Mouse (Mus musculus): Measurements from ENCODE around the gene Adam23. TPM values are rescaled to one million over a fixed set of nuclear protein-coding genes. Genes with fewer than 3 reads are reported as not detected.
A peak's percentile ranks its signal among the peaks of the same experiment; 100 is the strongest.

Adam23 gene
- total RNA-seq (2021) = 100 to 1,000 TPM; 143 to 151 TPM
- long read RNA-seq, experiment 1, full-length matches to known transcripts = 33 of 57 reads
- long read RNA-seq, experiment 1, partial matches to known transcripts = 6 of 57 reads
- long read RNA-seq, experiment 1, other reads (novel, unspliced or antisense) = 18 of 57 reads
- long read RNA-seq, experiment 2, full-length matches to known transcripts = 22 of 46 reads
- long read RNA-seq, experiment 2, partial matches to known transcripts = 8 of 46 reads
- long read RNA-seq, experiment 2, other reads (novel, unspliced or antisense) = 16 of 46 reads

- DNase-seq (ENCODE audit: low spot score in 2 of 2) = peak; percentile 85 to 89
- intact Hi-C loops (cut with DNase I) = loop anchor here (10.0 kb wide), 1 partner anchor 171 kb away; the partner anchor contains the start of gene Zdbf2
These were observed at the start of gene Adam23 for GRCm38 (mm10) chr1:63445656-63446046. TSS of gene Adam23 (plus strand) at chr1:63445891.

DNA sequence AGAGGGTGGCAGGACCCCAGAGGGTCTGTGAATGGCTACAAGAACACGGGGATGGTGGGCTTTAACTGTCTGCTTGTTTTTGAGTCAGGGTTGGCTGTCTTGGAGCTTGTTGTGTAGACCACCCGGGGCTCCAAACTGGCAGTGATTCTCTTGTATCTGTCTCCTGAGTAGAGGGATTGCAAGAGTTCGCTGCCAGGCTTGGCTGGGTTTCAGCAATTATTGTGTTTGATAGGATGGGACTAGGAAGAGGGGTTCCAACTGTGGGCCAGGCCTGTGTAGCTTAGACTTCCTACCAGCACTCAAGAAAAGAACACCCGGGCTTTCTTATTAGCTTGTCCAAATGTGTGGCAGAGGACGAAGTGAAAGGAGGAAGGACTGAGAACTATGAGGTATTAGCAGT lies 44.6 kb upstream of the Adam23 start:
- intact Hi-C loops (cut with DNase I) = no loop called here
- DNase-seq (ENCODE audit: low spot score in 2 of 2) = no peak

- intact Hi-C loops (cut with DNase I) = no loop called here
- DNase-seq (ENCODE audit: low spot score in 2 of 2) = peak in 1 of 2 experiments; percentile 10
These were observed 42.1 kb upstream of the Adam23 start for GRCm38 (mm10) chr1:63403601-63404000.

DNA sequence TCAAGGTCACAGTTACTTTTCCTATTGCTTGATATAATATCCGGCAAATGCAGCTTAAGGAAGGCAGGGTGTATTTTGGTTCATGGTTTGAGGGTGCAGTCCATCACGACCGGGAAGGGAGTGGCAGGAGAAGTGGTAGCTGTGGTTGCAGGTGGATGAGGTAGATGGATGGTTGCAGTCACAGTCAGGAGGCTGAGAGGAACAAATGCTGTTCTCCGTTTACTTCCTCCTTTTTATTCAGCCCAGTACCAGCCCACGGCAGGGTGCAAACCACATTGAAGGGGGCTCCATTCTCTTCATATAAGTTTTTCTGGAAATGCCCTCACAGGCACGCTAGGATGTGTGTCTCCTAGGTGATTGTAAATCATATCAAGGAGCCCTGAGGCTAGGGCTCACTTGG lies 37.3 kb upstream of the Adam23 start:
- DNase-seq (ENCODE audit: low spot score in 2 of 2) = no peak
- intact Hi-C loops (cut with DNase I) = no loop called here

DNA sequence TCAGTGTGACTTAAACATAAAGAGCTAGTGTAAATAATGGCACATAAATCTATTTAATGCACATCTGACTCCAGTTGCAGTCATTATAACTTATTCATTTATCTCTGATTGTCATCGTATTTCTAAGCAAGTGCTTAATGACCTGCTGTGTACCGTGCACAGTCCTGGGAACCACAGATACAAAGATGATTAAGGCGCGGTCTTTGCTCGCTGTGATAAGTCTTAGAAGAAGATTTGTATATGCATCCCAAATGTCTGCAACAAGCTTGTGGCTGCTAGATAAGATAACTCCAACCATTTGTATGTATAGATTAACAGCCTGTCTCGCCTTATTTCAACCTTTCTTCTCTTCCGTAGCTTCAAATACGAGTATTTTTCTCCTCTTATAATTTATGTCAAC lies 27.2 kb upstream of the Adam23 start:
- intact Hi-C loops (cut with DNase I) = no loop called here

DNA sequence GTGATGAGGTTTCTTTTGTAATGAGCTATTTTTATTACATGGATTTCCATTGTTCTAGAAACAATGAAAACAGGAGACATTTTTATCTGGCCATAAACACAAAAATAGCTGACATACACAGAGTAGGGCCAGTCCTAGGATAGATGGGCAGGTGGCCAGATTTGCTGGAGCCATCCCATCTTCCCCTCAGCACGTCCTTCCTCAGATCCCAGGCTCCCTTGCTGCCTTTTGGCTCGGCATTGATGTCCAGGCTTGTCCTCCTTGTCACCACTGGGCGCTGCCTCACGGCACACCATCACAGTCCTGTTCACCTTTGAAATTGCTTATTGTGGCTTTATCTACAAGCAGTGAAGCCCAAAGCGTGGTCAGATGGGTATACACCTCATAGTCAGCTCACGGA lies 15.0 kb upstream of the Adam23 start:
- no peak for DNase-seq (ENCODE audit: low spot score in 2 of 2)
- intact Hi-C loops (cut with DNase I) = no loop called here

More for the DNA sequence above, 27.2 kb upstream of the Adam23 start:
- no peak for DNase-seq (ENCODE audit: low spot score in 2 of 2)

DNA sequence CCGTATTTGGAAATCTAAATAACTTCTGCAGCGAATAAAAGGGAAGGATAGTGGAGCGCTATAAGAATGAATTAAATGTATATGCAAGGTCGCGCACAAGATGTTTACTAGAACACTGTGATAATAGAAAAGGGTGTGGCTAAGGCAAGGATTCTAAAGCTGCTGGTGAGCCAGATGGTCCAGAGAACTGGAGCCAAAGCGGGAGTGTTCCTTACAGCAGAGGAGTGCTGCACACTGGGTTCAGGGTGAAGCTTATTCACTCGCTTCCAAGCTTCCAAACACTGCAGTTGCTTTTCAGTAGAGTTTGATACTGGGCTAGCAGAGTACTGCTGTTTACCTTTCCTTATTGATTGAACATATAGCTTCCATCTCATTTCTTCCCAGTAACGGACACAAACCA lies 14.5 kb upstream of the Adam23 start:
- intact Hi-C loops (cut with DNase I) = no loop called here

GRCm38 (mm10) chr1:63431842-63432241 lies 13.8 kb upstream of the Adam23 start:
- no peak for DNase-seq (ENCODE audit: low spot score in 2 of 2)
- intact Hi-C loops (cut with DNase I) = no loop called here

More for the DNA sequence above, 14.5 kb upstream of the Adam23 start:
- DNase-seq (ENCODE audit: low spot score in 2 of 2) = no peak

GRCm38 (mm10) chr1:63434052-63434451 lies 11.6 kb upstream of the Adam23 start:
- no peak for DNase-seq (ENCODE audit: low spot score in 2 of 2)
- intact Hi-C loops (cut with DNase I) = no loop called here

DNA sequence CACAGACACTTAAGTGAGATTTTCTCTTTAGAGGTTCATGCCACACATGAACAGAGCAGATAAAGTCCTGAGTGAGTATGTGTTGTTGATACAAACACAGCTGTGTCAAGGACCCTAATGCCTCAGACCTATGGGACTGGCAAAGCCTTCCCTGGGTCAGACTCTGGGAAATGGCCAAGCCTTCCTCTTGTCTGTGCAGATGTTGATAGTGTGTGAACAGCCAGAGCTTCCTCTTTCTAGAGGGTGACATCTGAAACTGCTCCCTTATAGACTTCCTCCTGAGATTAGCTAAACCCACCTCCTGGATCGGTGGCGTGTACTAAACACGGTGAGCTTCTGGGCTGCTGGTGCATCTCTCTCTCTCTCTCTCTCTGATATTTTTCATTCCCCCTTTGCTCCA lies 8.2 kb upstream of the Adam23 start:
- no peak for DNase-seq (ENCODE audit: low spot score in 2 of 2)
- intact Hi-C loops (cut with DNase I) = no loop called here

GRCm38 (mm10) chr1:63442186-63442585 lies 3.5 kb upstream of the Adam23 start:
- no peak for DNase-seq (ENCODE audit: low spot score in 2 of 2)
- intact Hi-C loops (cut with DNase I) = loop anchor here (10.0 kb wide), 1 partner anchor 167 kb away; the partner anchor contains the start of gene Zdbf2

- intact Hi-C loops (cut with DNase I) = loop anchor here (10.0 kb wide), 1 partner anchor 168 kb away; the partner anchor contains the start of gene Zdbf2
- no peak for DNase-seq (ENCODE audit: low spot score in 2 of 2)
These were observed 3.1 kb upstream of the Adam23 start for GRCm38 (mm10) chr1:63442616-63443015.

DNA sequence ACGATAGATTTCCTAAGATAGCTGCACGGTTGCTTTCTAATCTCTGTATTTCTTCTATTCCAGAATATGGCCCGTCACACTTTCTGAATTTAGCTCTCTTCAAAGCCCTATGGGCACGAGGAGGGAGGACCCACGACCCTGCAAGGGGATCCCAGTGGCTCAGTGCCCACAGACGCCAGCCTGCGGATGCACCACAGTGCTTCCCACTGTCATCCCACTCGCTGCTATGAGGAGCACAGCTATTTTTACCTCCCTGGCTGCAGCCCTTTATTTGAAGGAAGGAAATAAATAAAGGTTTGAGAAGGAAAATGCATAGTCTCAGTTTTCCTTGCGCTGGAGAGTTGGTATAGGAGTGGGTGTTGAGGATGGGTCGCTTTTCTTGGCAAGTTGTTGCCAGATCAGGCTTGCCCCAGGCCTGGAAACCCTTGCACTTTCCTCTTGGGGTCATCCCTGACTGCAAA lies 512 bp upstream of the Adam23 start:
- intact Hi-C loops (cut with DNase I) = loop anchor here (10.0 kb wide), 1 partner anchor 170 kb away; the partner anchor contains the start of gene Zdbf2

GRCm38 (mm10) chr1:63446047-63446704 lies 485 bp downstream of the Adam23 start:
- intact Hi-C loops (cut with DNase I) = loop anchor here (10.0 kb wide), 1 partner anchor 171 kb away; the partner anchor contains the start of gene Zdbf2
- peak; percentile 20 to 27 for DNase-seq (ENCODE audit: low spot score in 2 of 2)

More for the DNA sequence above, 512 bp upstream of the Adam23 start:
- DNase-seq (ENCODE audit: low spot score in 2 of 2) = peak; percentile 54 to 66

DNA sequence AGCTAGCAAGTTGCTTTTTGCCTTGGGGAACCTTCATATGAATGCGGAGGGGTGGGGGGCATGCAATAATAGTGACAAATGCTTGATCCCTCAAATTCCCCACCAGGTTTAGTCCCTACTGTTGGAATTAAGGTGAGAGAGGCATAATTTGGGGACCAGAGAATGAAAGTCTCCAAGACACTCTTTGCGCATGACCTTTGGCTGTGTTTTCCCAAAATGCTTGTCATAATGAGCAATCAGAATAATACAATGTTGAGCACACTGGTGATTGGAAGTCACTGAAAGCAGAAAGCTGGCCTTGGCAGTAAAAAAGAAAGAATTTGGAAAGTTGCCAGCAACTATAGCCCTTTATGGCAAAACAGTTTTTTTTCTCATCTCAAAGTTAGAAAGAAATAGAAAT lies 1.0 kb downstream of the Adam23 start:
- intact Hi-C loops (cut with DNase I) = loop anchor here (10.0 kb wide), 1 partner anchor 172 kb away; the partner anchor contains the start of gene Zdbf2
- no peak for DNase-seq (ENCODE audit: low spot score in 2 of 2)

DNA sequence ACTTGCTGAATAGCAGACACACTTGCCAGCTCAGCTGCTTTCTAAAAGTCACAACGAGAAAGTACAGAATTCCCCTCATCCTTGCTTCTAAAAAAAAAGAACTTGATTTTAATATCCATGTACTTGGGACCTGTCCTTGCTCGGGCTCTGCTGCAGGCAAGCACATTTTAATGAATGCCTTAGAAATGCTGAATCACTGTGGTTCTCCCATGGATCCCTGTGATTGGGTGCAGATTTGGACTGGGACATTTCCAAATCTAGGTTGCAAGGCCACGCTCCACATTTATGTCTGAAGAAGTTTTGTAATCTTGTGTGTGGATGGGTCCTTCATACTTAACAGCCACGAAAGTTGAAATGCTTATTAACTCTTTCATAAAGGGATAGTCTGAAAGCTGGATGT lies 4.4 kb downstream of the Adam23 start:
- no peak for DNase-seq (ENCODE audit: low spot score in 2 of 2)
- intact Hi-C loops (cut with DNase I) = no loop called here

DNA sequence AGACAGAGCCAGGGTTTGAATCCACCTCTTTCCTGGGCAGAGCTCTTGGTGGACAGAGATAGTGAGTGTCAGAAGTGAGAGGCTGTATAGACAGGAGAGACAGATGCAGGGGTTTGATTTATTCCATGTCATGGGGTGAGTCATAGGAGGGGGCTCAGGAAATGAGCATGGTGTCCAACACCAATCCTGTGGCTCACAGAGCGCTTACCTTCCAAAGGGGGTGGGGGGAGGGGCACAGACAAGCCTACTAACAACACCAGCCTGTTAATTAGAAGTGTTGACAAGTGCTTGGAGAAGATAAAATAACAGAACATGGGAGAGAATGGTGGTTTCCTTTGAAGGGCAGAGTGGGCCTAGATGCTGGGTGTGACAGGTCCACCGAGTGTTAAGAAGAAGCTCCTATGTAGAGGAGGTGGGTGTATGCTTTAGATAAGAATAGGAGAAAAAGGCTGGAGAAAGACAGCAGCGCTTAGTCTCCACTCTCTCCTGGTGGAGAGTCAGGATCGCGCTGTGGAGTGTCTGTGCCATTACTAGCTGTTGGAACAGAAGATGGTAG lies 7.7 kb downstream of the Adam23 start:
- intact Hi-C loops (cut with DNase I) = no loop called here

GRCm38 (mm10) chr1:63457801-63458519 lies 12.3 kb downstream of the Adam23 start:
- peak in 1 of 2 experiments; percentile 28 for DNase-seq (ENCODE audit: low spot score in 2 of 2)
- intact Hi-C loops (cut with DNase I) = no loop called here

More for the DNA sequence above, 7.7 kb downstream of the Adam23 start:
- no peak for DNase-seq (ENCODE audit: low spot score in 2 of 2)

DNA sequence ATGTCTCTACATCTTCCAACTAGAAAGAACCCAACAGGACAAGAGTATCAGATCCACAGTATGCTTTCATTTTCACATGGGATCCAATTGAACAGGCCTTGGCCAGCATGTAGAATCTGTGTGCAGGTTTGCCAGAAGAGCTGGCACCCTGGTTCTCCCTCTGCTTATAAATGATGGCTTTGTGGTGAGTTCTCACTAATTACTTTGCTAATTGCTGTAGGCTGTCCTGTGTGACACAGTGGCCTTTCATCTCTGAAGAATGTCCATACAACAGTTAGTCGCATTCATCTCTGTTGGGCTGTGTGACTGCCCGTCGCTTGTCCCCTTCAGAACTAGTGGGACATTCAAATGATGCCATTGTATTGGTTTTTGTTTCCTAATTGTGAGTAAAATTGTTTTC lies 13.5 kb downstream of the Adam23 start:
- peak in 1 of 2 experiments; percentile 61 for DNase-seq (ENCODE audit: low spot score in 2 of 2)
- intact Hi-C loops (cut with DNase I) = no loop called here
